Mouse (Mus musculus) kidney, postnatal 0 days (tissue): Measurements from ENCODE around the gene Scarb1. TPM values are rescaled to one million over a fixed set of nuclear protein-coding genes. Genes with fewer than 3 reads are reported as not detected.

Source experiments
- ATAC-seq: fragments of 200-750 bp; cut with Nextera tagmentation; replicated peaks from 2 replicates; pipeline ENCODE4 v1.8.0; 2017; ENCODE audit warnings: low read depth, moderate number of reproducible peaks, moderate TSS enrichment, moderate library complexity; ENCODE audit not compliant: low FRiP score
- DNase-seq: peaks from one replicate; pipeline ENCODE4 v3.0.0-alpha.2; 2016; ENCODE audit warnings: low spot score
- H3K27ac ChIP-seq: fragments of 300-500 bp; sonication (generic); 2 replicates; pipeline ENCODE4 v1.5.1; 2014; ENCODE audit warnings: mild to moderate bottlenecking
- H3K27me3 ChIP-seq: fragments of 300-500 bp; sonication (generic); 2 replicates; pipeline ENCODE4 v1.6.1; 2014; ENCODE audit warnings: low read length, mixed read lengths; ENCODE audit not compliant: insufficient read depth
- H3K36me3 ChIP-seq: fragments of 300-500 bp; sonication (generic); 2 replicates; pipeline ENCODE4 v1.6.1; 2014; ENCODE audit warnings: low read length, mixed read lengths; ENCODE audit not compliant: insufficient read depth
- H3K4me1 ChIP-seq: fragments of 300-500 bp; sonication (generic); replicated peaks from 2 replicates; pipeline ENCODE4 v1.6.1; 2014; ENCODE audit warnings: antibody characterized with exemption, low read length, mixed read lengths; ENCODE audit not compliant: insufficient read depth
- H3K4me2 ChIP-seq: fragments of 300-500 bp; sonication (generic); 2 replicates; pipeline ENCODE4 v1.6.1; 2014; ENCODE audit warnings: mild to moderate bottlenecking, low read length, moderate library complexity, mixed read lengths
- H3K4me3 ChIP-seq: fragments of 300-500 bp; sonication (generic); replicated peaks from 2 replicates; pipeline ENCODE4 v1.5.1; 2014; ENCODE audit warnings: low read depth, low read length
- H3K9ac ChIP-seq: fragments of 300-500 bp; sonication (generic); 2 replicates; pipeline ENCODE4 v1.6.1; 2014; ENCODE audit warnings: low read depth, low read length
- H3K9me3 ChIP-seq: fragments of 300-500 bp; sonication (generic); replicated peaks from 2 replicates; pipeline ENCODE4 v1.6.1; 2016; ENCODE audit warnings: low read length, inconsistent platforms, mixed read lengths
- CTCF ChIP-seq: IDR thresholded peaks from 2 replicates; pipeline ENCODE4 v1.5.1; 2016; ENCODE audit warnings: antibody characterized with exemption, low read depth, mild to moderate bottlenecking, moderate library complexity
- WGBS: fragments of 180-500 bp; shearing (Covaris S2); extraction: QIAGEN DNeasy Blood & Tissue Kit; methylation state at CpG from one replicate; pipeline ENCODE4 v1.1.7; 2014; 5-methylcytosine and 5-hydroxymethylcytosine counted together
- polyA plus RNA-seq: library from polyadenylated mRNA; unstranded; fragments of >200 nt; fragmentation: Nextera tagmentation; extraction: Ambion mirVana; gene quantifications from 2 replicates; pipeline ENCODE4 v1.2.1, GENCODE M21; 2015

The Scarb1 gene
- polyA plus RNA-seq, 1 experiment from 2014 or later = 49.0 TPM

- TF ChIP-seq CTCF = no peak
- no peaks in the 10 kb centered on the region for H3K9me3 ChIP-seq
- no peaks in the 10 kb centered on the region for H3K27me3 ChIP-seq
- H3K4me1 ChIP-seq = no peaks in the 10 kb centered on the region
- H3K27ac ChIP-seq = no peak overlapping the region
- no peaks in the 10 kb centered on the region for H3K36me3 ChIP-seq
- no peak overlapping the region for H3K4me3 ChIP-seq
- H3K9ac ChIP-seq = no peak overlapping the region
- H3K4me2 ChIP-seq = no peak overlapping the region
- ATAC-seq = no peak
- 70% methylated on average over 4 of the region's 4 CpGs for WGBS
- DNase-seq = no peak
These were observed 24.0 kb upstream of the Scarb1 start for GRCm38 (mm10) chr5:125364851-125365429.

- H3K27ac ChIP-seq = no peak overlapping the region
- no peaks in the 10 kb centered on the region for H3K9me3 ChIP-seq
- TF ChIP-seq CTCF = no peak
- H3K4me1 ChIP-seq = no peaks in the 10 kb centered on the region
- no peaks in the 10 kb centered on the region for H3K36me3 ChIP-seq
- H3K9ac ChIP-seq = no peak overlapping the region
- no peak overlapping the region for H3K4me2 ChIP-seq
- no peaks in the 10 kb centered on the region for H3K27me3 ChIP-seq
- no peak overlapping the region for H3K4me3 ChIP-seq
- peak; percentile 68 for DNase-seq
- WGBS = 47% methylated on average over 7 of the region's 7 CpGs
- ATAC-seq = no peak; the same call in 1 of the 2 replicates
These were observed 23.0 kb upstream of the Scarb1 start for GRCm38 (mm10) chr5:125363894-125364293.

GRCm38 (mm10) chr5:125360981-125361510, 20.2 kb upstream of the Scarb1 start:
- H3K4me1 ChIP-seq = no peaks in the 10 kb centered on the region
- ATAC-seq = 0 out of 2 replicates have a peak, but pooled peaks have one; percentile 19
- TF ChIP-seq CTCF = no peak
- H3K36me3 ChIP-seq = no peaks in the 10 kb centered on the region
- DNase-seq = no peak
- H3K9me3 ChIP-seq = no peaks in the 10 kb centered on the region
- WGBS = 59% methylated on average over 16 of the region's 16 CpGs
- H3K27me3 ChIP-seq = no peaks in the 10 kb centered on the region
- no peak overlapping the region for H3K9ac ChIP-seq
- no peak overlapping the region for H3K27ac ChIP-seq
- no peak overlapping the region for H3K4me3 ChIP-seq
- H3K4me2 ChIP-seq = no peak overlapping the region

GRCm38 (mm10) chr5:125360566-125360965, 19.7 kb upstream of the Scarb1 start:
- ATAC-seq = peak; percentile 38; the same call in 1 of the 2 replicates
- no peak overlapping the region for H3K4me2 ChIP-seq
- no peak for TF ChIP-seq CTCF
- H3K27ac ChIP-seq = no peak overlapping the region
- no peaks in the 10 kb centered on the region for H3K4me1 ChIP-seq
- no peaks in the 10 kb centered on the region for H3K36me3 ChIP-seq
- 55% methylated on average over 9 of the region's 9 CpGs for WGBS
- H3K4me3 ChIP-seq = no peak overlapping the region
- H3K27me3 ChIP-seq = no peaks in the 10 kb centered on the region
- no peak for DNase-seq
- H3K9me3 ChIP-seq = no peaks in the 10 kb centered on the region
- H3K9ac ChIP-seq = no peak overlapping the region

- Histone ChIP-seq H3K36me3 (no peaks in the 10 kb centered on the region), H3K27ac (no peak overlapping the region), H3K9ac (no peak overlapping the region), H3K9me3 (no peaks in the 10 kb centered on the region), H3K4me3 (no peak overlapping the region), H3K4me2 (0 out of 2 replicates have a peak overlapping the region, but pooled peaks have one; percentile 18), H3K4me1 (no peaks in the 10 kb centered on the region), H3K27me3 (no peaks in the 10 kb centered on the region)
- no peak for TF ChIP-seq CTCF
- WGBS = 58% methylated on average over 5 of the region's 5 CpGs
- ATAC-seq (no peak), DNase-seq (peak; percentile 10)
These were observed 17.3 kb upstream of the Scarb1 start for GRCm38 (mm10) chr5:125358270-125358608.

- H3K4me1 ChIP-seq = no peaks in the 10 kb centered on the region
- TF ChIP-seq CTCF = no peak
- no peak for ATAC-seq
- no peak overlapping the region for H3K27ac ChIP-seq
- no peaks in the 10 kb centered on the region for H3K36me3 ChIP-seq
- H3K4me3 ChIP-seq = no peak overlapping the region
- H3K27me3 ChIP-seq = no peaks in the 10 kb centered on the region
- 0 out of 2 replicates have a peak overlapping the region, but pooled peaks have one; percentile 18 for H3K4me2 ChIP-seq
- H3K9me3 ChIP-seq = no peaks in the 10 kb centered on the region
- DNase-seq = no peak
- no peak overlapping the region for H3K9ac ChIP-seq
- 79% methylated on average over 12 of the region's 12 CpGs for WGBS
These were observed 16.8 kb upstream of the Scarb1 start for GRCm38 (mm10) chr5:125357543-125358269.
